In genomic region chr11:35231361-35232090, GRCm38 (mm10) we compare ENCODE assay signal across 10 mouse cellular contexts.
DNase-seq lines count a peak whose midpoint lies in the region; ATAC-seq lines count a peak whose summit lies in the region.
"Had no signal": no experiment of that assay in that cellular context is flagged by ENCODE, and none has a peak within 500 bp of the region (broad histone marks: within the 10 kb centered on the region; RNA-seq: fewer than 3 reads in every experiment).

No protein-coding gene starts in this region.

- H3K27ac ChIP-seq in forebrain, embryonic 14.5 days (ENCODE audit: low read depth, low read length): no peak overlapping the region
- no peak overlapping the region for H3K27ac ChIP-seq in forebrain, embryonic 12.5 days
- no peak overlapping the region for H3K27ac ChIP-seq in hindbrain, embryonic 10.5 days
- H3K27ac ChIP-seq: forebrain, embryonic 10.5 days had no signal

- H3K9ac ChIP-seq in forebrain, embryonic 14.5 days (ENCODE audit: low read length): no peak overlapping the region
- H3K9ac ChIP-seq in forebrain, embryonic 12.5 days: no peak overlapping the region

- peak; percentile 38 for DNase-seq in forebrain, embryonic 14.5 days (ENCODE audit: low spot score)
- peak; percentile 27 for DNase-seq in adrenal gland, adult 8-10 months
- peak; percentile 54 for DNase-seq in gastrocnemius, adult 18-20 months (ENCODE audit: low spot score)
- peak; percentile 42 for DNase-seq in heart, postnatal 25 days (ENCODE audit: low spot score)
- no peak for DNase-seq in spleen, adult 12 weeks (ENCODE audit: low spot score)
- no peak for DNase-seq in hindbrain, embryonic 10.5 days (ENCODE audit: low spot score)
- no peak for DNase-seq in left cerebral cortex, adult 8-10 months (ENCODE audit: low spot score in 2 of 2)
- DNase-seq: lung, postnatal 10 days had no signal

- H3K4me3 ChIP-seq in forebrain, embryonic 14.5 days (ENCODE audit: low read depth, low read length): no peak overlapping the region
- no peak overlapping the region for H3K4me3 ChIP-seq in forebrain, embryonic 12.5 days (replicated peaks)
- H3K4me3 ChIP-seq in hindbrain, embryonic 10.5 days: no peak overlapping the region
- H3K4me3 ChIP-seq: forebrain, embryonic 10.5 days had no signal

- intact Hi-C loops in heart, postnatal 25 days (cut with DNase I): loop anchor here (5.0 kb wide), 1 partner anchor 101 kb away; no protein-coding TSS in a partner anchor

- H3K27me3 ChIP-seq in forebrain, embryonic 14.5 days (replicated peaks; ENCODE audit: control insufficient read depth, insufficient read depth, low read length): no peaks in the 10 kb centered on the region
- no peaks in the 10 kb centered on the region for H3K27me3 ChIP-seq in forebrain, embryonic 12.5 days
- H3K27me3 ChIP-seq in hindbrain, embryonic 10.5 days (ENCODE audit: insufficient read depth, poor library complexity, severe bottlenecking): no peaks in the 10 kb centered on the region

- 70% methylated on average over 10 of the region's 10 CpGs for WGBS in forebrain, embryonic 14.5 days
- 87% methylated on average over 10 of the region's 10 CpGs for WGBS in forebrain, embryonic 12.5 days
- whole genome bisulfite sequencing in hindbrain, embryonic 10.5 days: 90% methylated on average over 10 of the region's 10 CpGs

- H3K36me3 ChIP-seq in forebrain, embryonic 14.5 days (ENCODE audit: control insufficient read depth, insufficient read depth, low read length): no peaks in the 10 kb centered on the region
- H3K36me3 ChIP-seq in forebrain, embryonic 12.5 days (replicated peaks): no peaks in the 10 kb centered on the region
- H3K36me3 ChIP-seq in hindbrain, embryonic 10.5 days: no peaks in the 10 kb centered on the region
- H3K36me3 ChIP-seq: forebrain, embryonic 10.5 days had no signal

- ATAC-seq in forebrain, embryonic 14.5 days: no peak
- ATAC-seq in forebrain, embryonic 12.5 days (ENCODE audit: low FRiP score): no peak

- no peak overlapping the region for H3K4me2 ChIP-seq in forebrain, embryonic 14.5 days (ENCODE audit: low read length)
- H3K4me2 ChIP-seq in forebrain, embryonic 12.5 days: no peak overlapping the region

- no peaks in the 10 kb centered on the region for H3K9me3 ChIP-seq in forebrain, embryonic 14.5 days (replicated peaks; ENCODE audit: control insufficient read depth, low read length)
- no peaks in the 10 kb centered on the region for H3K9me3 ChIP-seq in forebrain, embryonic 12.5 days
- H3K9me3 ChIP-seq in hindbrain, embryonic 10.5 days: no peaks in the 10 kb centered on the region
- H3K9me3 ChIP-seq: forebrain, embryonic 10.5 days had no signal

- H3K4me1 ChIP-seq in forebrain, embryonic 14.5 days (ENCODE audit: control insufficient read depth, insufficient read depth, low read length): no peaks in the 10 kb centered on the region
- H3K4me1 ChIP-seq in forebrain, embryonic 12.5 days: no peaks in the 10 kb centered on the region
- peaks cover 5% of the 10 kb centered on the region for H3K4me1 ChIP-seq in hindbrain, embryonic 10.5 days (replicated peaks)

Comparison
In these comparisons a context has a peak if more than half of its experiments do, and no peak if none do; other contexts are left out.
1. DNase-seq: peak in forebrain, embryonic 14.5 days (single experiment), adrenal gland, adult 8-10 months (single experiment), gastrocnemius, adult 18-20 months (single experiment) and heart, postnatal 25 days (single experiment); none in spleen, adult 12 weeks (single experiment), hindbrain, embryonic 10.5 days (single experiment) and left cerebral cortex, adult 8-10 months (0 of 2).